Mouse (Mus musculus) CH12.LX (cell line): ENCODE measurements around the gene Ccdc30. TPM values are rescaled to one million over a fixed set of nuclear protein-coding genes. Genes with fewer than 3 reads are reported as not detected.
A peak's percentile ranks its signal among the peaks of the same experiment; 100 is the strongest.

Experiments used
- DNase-seq: peaks from one replicate; pipeline ENCODE4 v3.0.0-alpha.2; 2013; ENCODE audit errors: extremely low read depth
- H3K27ac ChIP-seq: 2 replicates; pipeline ENCODE4 v1.5.1; 2012; ENCODE audit warnings: low read depth, mild to moderate bottlenecking, control low read depth, moderate library complexity; ENCODE audit not compliant: insufficient read depth
- H3K27me3 ChIP-seq: replicated peaks from 2 replicates; pipeline ENCODE3; 2012; ENCODE audit warnings: inconsistent platforms
- H3K36me3 ChIP-seq, 2 experiments: replicated peaks in 1 of 2; 2 replicates each; pipeline versions ENCODE3 to v1.6.1; 2012; ENCODE audit warnings: inconsistent platforms in 1 of 2, low read length in 1 of 2, mild to moderate bottlenecking in 1 of 2, mixed read lengths in 1 of 2, moderate library complexity in 1 of 2; ENCODE audit not compliant: control insufficient read depth in 1 of 2, insufficient read depth in 1 of 2
- H3K4me1 ChIP-seq, 2 experiments: 2 replicates each; pipeline ENCODE4 v1.6.1; 2012; ENCODE audit warnings: inconsistent platforms in 1 of 2, moderate library complexity in 1 of 2; ENCODE audit not compliant: insufficient read depth in 2 of 2, control insufficient read depth in 1 of 2
- H3K4me2 ChIP-seq: 2 replicates; pipeline ENCODE4 v1.6.1; 2012; ENCODE audit warnings: low read depth, mild to moderate bottlenecking, control low read depth; ENCODE audit not compliant: poor library complexity, insufficient read depth, severe bottlenecking
- H3K4me3 ChIP-seq, 3 experiments: fragments of 150-350 bp in 1 of 3; sonication (generic) in 1 of 3; replicated peaks in 1 of 3; 2 replicates each; pipeline versions ENCODE3 to v1.5.1; 2011 to 2012; ENCODE audit warnings: low read depth in 2 of 3, low read length in 2 of 3, mild to moderate bottlenecking in 2 of 3, moderate library complexity in 2 of 3, control low read depth in 1 of 3, improper control_type of control experiment in 1 of 3, inconsistent platforms in 1 of 3, mixed read lengths in 1 of 3; ENCODE audit not compliant: poor library complexity in 1 of 3
- H3K79me2 ChIP-seq: replicated peaks from 2 replicates; pipeline ENCODE4 v1.6.1; 2012; ENCODE audit warnings: mild to moderate bottlenecking, moderate library complexity; ENCODE audit not compliant: control insufficient read depth, poor library complexity, insufficient read depth, severe bottlenecking; ENCODE audit errors: extremely low read depth
- H3K9ac ChIP-seq: 2 replicates; pipeline ENCODE4 v1.6.1; 2012; ENCODE audit warnings: low read depth, mild to moderate bottlenecking, control low read depth, moderate library complexity; ENCODE audit not compliant: insufficient read depth
- H3K9me3 ChIP-seq: replicated peaks from 2 replicates; pipeline ENCODE3; 2012; ENCODE audit warnings: low read length, inconsistent platforms, mixed read lengths
- BHLHE40 ChIP-seq: IDR thresholded peaks from 2 replicates; pipeline ENCODE4 v1.6.1; 2011; ENCODE audit warnings: mild to moderate bottlenecking, low read depth, low read length, improper control_type of control experiment
- CHD2 ChIP-seq: IDR thresholded peaks from 2 replicates; pipeline ENCODE4 v1.6.1; 2011; ENCODE audit warnings: low read length, improper control_type of control experiment
- CTCF ChIP-seq, 2 experiments: IDR thresholded peaks in 1 of 2; conservative IDR thresholded peaks in 1 of 2; 2 replicates each; pipeline ENCODE4 v1.5.1; 2011 to 2012; ENCODE audit warnings: low read depth in 2 of 2, low read length in 2 of 2, improper control_type of control experiment in 1 of 2, inconsistent platforms in 1 of 2, mild to moderate bottlenecking in 1 of 2, moderate library complexity in 1 of 2
- E2F4 ChIP-seq: IDR thresholded peaks from 2 replicates; pipeline ENCODE4 v1.6.1; 2011; ENCODE audit warnings: low read depth, low read length, improper control_type of control experiment; ENCODE audit not compliant: insufficient replicate concordance
- ELF1 ChIP-seq: IDR thresholded peaks from 2 replicates; pipeline ENCODE4 v1.6.1; 2014; ENCODE audit warnings: low read depth, mild to moderate bottlenecking, inconsistent platforms, low read length, improper control_type of control experiment
- EP300 ChIP-seq: IDR thresholded peaks from 2 replicates; pipeline ENCODE4 v1.6.1; 2011; ENCODE audit warnings: low read length, improper control_type of control experiment
- ETS1 ChIP-seq: conservative IDR thresholded peaks from 2 replicates; pipeline ENCODE4 v1.6.1; 2012; ENCODE audit warnings: low read depth, mild to moderate bottlenecking, inconsistent platforms, low read length, improper control_type of control experiment, moderate library complexity
- GABPA ChIP-seq: IDR thresholded peaks from 2 replicates; pipeline ENCODE4 v1.6.1; 2012; ENCODE audit warnings: low read depth, low read length, improper control_type of control experiment, inconsistent platforms; ENCODE audit not compliant: insufficient replicate concordance
- HCFC1 ChIP-seq: IDR thresholded peaks from 2 replicates; pipeline ENCODE4 v1.6.1; 2012; ENCODE audit warnings: low read depth, mild to moderate bottlenecking, inconsistent platforms, low read length, improper control_type of control experiment
- IRF4 ChIP-seq: IDR thresholded peaks from 2 replicates; pipeline ENCODE4 v1.6.1; 2014; ENCODE audit warnings: low read depth, mild to moderate bottlenecking, inconsistent platforms, low read length, improper control_type of control experiment
- JUND ChIP-seq: conservative IDR thresholded peaks from 2 replicates; pipeline ENCODE4 v1.6.1; 2011; ENCODE audit warnings: low read depth, low read length, improper control_type of control experiment
- KAT2A ChIP-seq: IDR thresholded peaks from 2 replicates; pipeline ENCODE4 v1.6.1; 2012; ENCODE audit warnings: low read length, improper control_type of control experiment, inconsistent platforms; ENCODE audit not compliant: insufficient replicate concordance
- MAFK ChIP-seq: IDR thresholded peaks from 2 replicates; pipeline ENCODE4 v1.6.1; 2011; ENCODE audit warnings: low read length, improper control_type of control experiment; ENCODE audit not compliant: insufficient replicate concordance
- MAX ChIP-seq: IDR thresholded peaks from 2 replicates; pipeline ENCODE4 v1.6.1; 2011; ENCODE audit warnings: low read length, improper control_type of control experiment
- MAZ ChIP-seq: IDR thresholded peaks from 2 replicates; pipeline ENCODE4 v1.6.1; 2012; ENCODE audit warnings: low read depth, mild to moderate bottlenecking, inconsistent platforms, low read length, improper control_type of control experiment, moderate library complexity
- MEF2A ChIP-seq: IDR thresholded peaks from 2 replicates; pipeline ENCODE4 v1.6.1; 2014; ENCODE audit warnings: low read depth, mild to moderate bottlenecking, inconsistent platforms, low read length, improper control_type of control experiment, borderline replicate concordance
- MXI1 ChIP-seq: IDR thresholded peaks from 2 replicates; pipeline ENCODE4 v1.6.1; 2011; ENCODE audit warnings: mild to moderate bottlenecking, low read depth, low read length, improper control_type of control experiment
- MYC ChIP-seq: IDR thresholded peaks from 2 replicates; pipeline ENCODE4 v1.6.1; 2011; ENCODE audit warnings: low read depth, mild to moderate bottlenecking, improper control_type of control experiment, low read length
- NELFE ChIP-seq: IDR thresholded peaks from 2 replicates; pipeline ENCODE4 v1.6.1; 2011; ENCODE audit warnings: low read depth, low read length, improper control_type of control experiment
- NRF1 ChIP-seq: IDR thresholded peaks from 2 replicates; pipeline ENCODE4 v1.6.1; 2014; ENCODE audit warnings: low read depth, mild to moderate bottlenecking, inconsistent platforms, low read length, improper control_type of control experiment, moderate library complexity
- PAX5 ChIP-seq: IDR thresholded peaks from 2 replicates; pipeline ENCODE4 v1.6.1; 2012; ENCODE audit warnings: low read length, inconsistent platforms, mixed read lengths
- POLR2A ChIP-seq: IDR thresholded peaks from 2 replicates; pipeline ENCODE4 v1.6.1; 2011; ENCODE audit warnings: low read depth, mild to moderate bottlenecking, improper control_type of control experiment, low read length
- POLR2AphosphoS2 ChIP-seq: IDR thresholded peaks from 2 replicates; pipeline ENCODE4 v1.6.1; 2011; ENCODE audit warnings: low read depth, low read length, improper control_type of control experiment
- RAD21 ChIP-seq: IDR thresholded peaks from 2 replicates; pipeline ENCODE4 v1.6.1; 2011; ENCODE audit warnings: low read depth, mild to moderate bottlenecking, low read length, improper control_type of control experiment, moderate library complexity
- SMC3 ChIP-seq: IDR thresholded peaks from 2 replicates; pipeline ENCODE4 v1.6.1; 2011; ENCODE audit warnings: low read depth, low read length, improper control_type of control experiment
- TBP ChIP-seq: conservative IDR thresholded peaks from 2 replicates; pipeline ENCODE4 v1.6.1; 2011; ENCODE audit warnings: low read depth, low read length, improper control_type of control experiment
- UBTF ChIP-seq: IDR thresholded peaks from 2 replicates; pipeline ENCODE4 v1.6.1; 2012; ENCODE audit warnings: low read depth, mild to moderate bottlenecking, inconsistent platforms, low read length, improper control_type of control experiment, moderate library complexity
- USF1 ChIP-seq: IDR thresholded peaks from 2 replicates; pipeline ENCODE4 v1.6.1; 2014; ENCODE audit warnings: low read depth, mild to moderate bottlenecking, inconsistent platforms, low read length, improper control_type of control experiment
- ZC3H11A ChIP-seq: IDR thresholded peaks from 2 replicates; pipeline ENCODE4 v1.6.1; 2012; ENCODE audit warnings: low read depth, mild to moderate bottlenecking, inconsistent platforms, low read length, improper control_type of control experiment
- ZKSCAN1 ChIP-seq: IDR thresholded peaks from 2 replicates; pipeline ENCODE4 v1.6.1; 2012; ENCODE audit warnings: low read depth, inconsistent platforms, low read length, improper control_type of control experiment, borderline replicate concordance
- ZMIZ1 ChIP-seq: IDR thresholded peaks from 2 replicates; pipeline ENCODE4 v1.6.1; 2012; ENCODE audit warnings: low read depth, mild to moderate bottlenecking, inconsistent platforms, low read length, improper control_type of control experiment
- ZNF384 ChIP-seq: IDR thresholded peaks from 2 replicates; pipeline ENCODE4 v1.6.1; 2012; ENCODE audit warnings: low read depth, low read length, improper control_type of control experiment, inconsistent platforms
- dilution Hi-C: fragments of 300-500 bp; cut with MboI; formaldehyde crosslinking; loops from 2 replicates; pipeline ENCODE4 v1.14.3; 2020; ENCODE audit warnings: low sequenced_read_pairs; ENCODE audit not compliant: extremely low pct_unique_long_range_greater_than_20kb, extremely low pct_ligation_motif_present
- in situ Hi-C: fragments of 300-500 bp; cut with MboI; formaldehyde crosslinking; loops from 3 replicates; pipeline ENCODE4 v1.14.3; 2019; ENCODE audit warnings: low sequenced_read_pairs, low pct_ligation_motif_present, low pct_unique_long_range_greater_than_20kb, mixed read lengths
- polyA plus RNA-seq: library from polyadenylated mRNA; unstranded; fragments of >175 nt; gene quantifications from 2 replicates; pipeline ENCODE4 v1.2.1, GENCODE M21; 2012; ENCODE audit warnings: low read depth; ENCODE audit not compliant: insufficient read length
- total RNA-seq, 2 experiments: library from RNA; depleted of rRNA; stranded (reverse); fragments of 300-350 nt in 1 of 2; fragments of >200 nt in 1 of 2; gene quantifications; 2 replicates each; pipeline ENCODE4 v1.2.3; 2012 to 2014

Gene Ccdc30
- total and polyA plus RNA-seq, 3 experiments = 0.04 TPM; not detected in 2

- Histone ChIP-seq H3K4me3 (peak overlapping the region in 1 of 3 experiments; percentile 27), H3K4me1 (peaks cover 26 to 77% of the 10 kb centered on the region in 2 experiments), H3K4me2 (peak overlapping the region; percentile 41; the same call in 1 of the 2 replicates), H3K27ac (peak overlapping the region; percentile 30; the same call in 1 of the 2 replicates), H3K9me3 (peaks cover 3% of the 10 kb centered on the region), H3K9ac (0 out of 2 replicates have a peak overlapping the region, but pooled peaks have one; percentile 2), H3K79me2 (no peaks in the 10 kb centered on the region), H3K27me3 (no peaks in the 10 kb centered on the region), H3K36me3 (peaks cover 0 to 2% of the 10 kb centered on the region in 2 experiments)
- dilution Hi-C loops = no loop called here
- peak; percentile 81 for DNase-seq
- TF ChIP-seq MXI1 = no peak
- TF ChIP-seq JUND = no peak
- TF ChIP-seq CTCF (conservative IDR thresholded peaks at IDR 0.05 in 1 of 2, IDR thresholded peaks at IDR 0.05 in 1 of 2; ENCODE audit: low read depth in 2 of 2, low read length in 2 of 2) = peak; percentile 68 to 77
- no peak for TF ChIP-seq POLR2AphosphoS2
- no peak for TF ChIP-seq ZNF384
- TF ChIP-seq NRF1 = no peak
- TF ChIP-seq MAZ = no peak
- TF ChIP-seq EP300 = no peak
- peak; percentile 80 for TF ChIP-seq MYC
- TF ChIP-seq BHLHE40 = 0 out of 2 replicates have a peak, but pooled peaks have one; percentile 38
- no peak for TF ChIP-seq MAFK
- TF ChIP-seq MAX = no peak
- TF ChIP-seq ZKSCAN1 = no peak
- TF ChIP-seq PAX5 = no peak
- TF ChIP-seq ZMIZ1 = no peak
- no peak for TF ChIP-seq HCFC1
- no peak for TF ChIP-seq NELFE
- TF ChIP-seq MEF2A = no peak
- TF ChIP-seq E2F4 = no peak
- TF ChIP-seq POLR2A = no peak
- peak; percentile 61 for TF ChIP-seq SMC3
- peak; percentile 71 for TF ChIP-seq RAD21
- no peak for TF ChIP-seq CHD2
- TF ChIP-seq ETS1 = no peak
- no peak for TF ChIP-seq IRF4
- no peak for TF ChIP-seq ELF1
- no peak for TF ChIP-seq USF1
- no peak for TF ChIP-seq UBTF
- TF ChIP-seq GABPA = no peak
- TF ChIP-seq KAT2A = no peak
- TF ChIP-seq ZC3H11A = no peak
- no peak for TF ChIP-seq TBP
- in situ Hi-C loops = no loop called here
Observed at GRCm38 (mm10) chr4:119460296-119460695, 45.0 kb upstream of the Ccdc30 start.
